In genomic region chr19:40391469-40391868, GRCm38 (mm10) we compare ENCODE assay signal across 9 mouse cellular contexts.
DNase-seq lines count a peak whose midpoint lies in the region; ATAC-seq and TF ChIP-seq lines count a peak whose summit lies in the region.
"Had no signal": no experiment of that assay in that cellular context is flagged by ENCODE, and none has a peak within 500 bp of the region (broad histone marks: within the 10 kb centered on the region; RNA-seq: fewer than 3 reads in every experiment).

No protein-coding gene starts in this region.

- no peak overlapping the region for H3K27ac ChIP-seq in liver, postnatal 0 days (ENCODE audit: low read depth)
- H3K27ac ChIP-seq: limb, embryonic 12.5 days had no signal

- H3K9me3 ChIP-seq in liver, postnatal 0 days (ENCODE audit: low read length) = no peaks in the 10 kb centered on the region
- H3K9me3 ChIP-seq: limb, embryonic 12.5 days had no signal

- no peaks in the 10 kb centered on the region for H3K27me3 ChIP-seq in liver, postnatal 0 days (ENCODE audit: insufficient read depth, low read length)
- H3K27me3 ChIP-seq: limb, embryonic 12.5 days had no signal

- 21% methylated on average over 6 of the region's 6 CpGs for WGBS in liver, postnatal 0 days (ENCODE audit: insufficient replicate concordance)

- peaks cover 2% of the 10 kb centered on the region for H3K36me3 ChIP-seq in liver, postnatal 0 days (replicated peaks; ENCODE audit: insufficient read depth, low read length)
- H3K36me3 ChIP-seq: limb, embryonic 12.5 days had no signal

- DNase-seq in ES-CJ7 (ENCODE audit: low read depth, low spot score) = peak; percentile 69
- peak; percentile 45 for DNase-seq in brain, embryonic 18.5 days (ENCODE audit: low read depth, low spot score)
- DNase-seq in heart, postnatal 14 days = peak; percentile 88 to 92
- peak; percentile 84 to 90 for DNase-seq in kidney, postnatal 36 days
- DNase-seq in liver, postnatal 0 days = peak; percentile 85
- DNase-seq in testis, postnatal 14 days (ENCODE audit: low spot score) = peak; percentile 46

- ATAC-seq in erythroblast, adult 5-6 weeks (replicated peaks; ENCODE audit: low FRiP score, poor library complexity, severe bottlenecking) = peak; percentile 83
- ATAC-seq in liver, postnatal 0 days = peak; percentile 64
- peak; percentile 78 for ATAC-seq in neutrophil, adult 5-6 weeks (ENCODE audit: extremely low read depth, insufficient number of reproducible peaks, low FRiP score, poor library complexity, severe bottlenecking)

- TF ChIP-seq EP300 in liver, postnatal 0 days (IDR thresholded peaks at IDR 0.05; ENCODE audit: low read depth) = no peak

- H3K4me3 ChIP-seq in liver, postnatal 0 days (ENCODE audit: low read depth, low read length) = no peak overlapping the region
- H3K4me3 ChIP-seq: limb, embryonic 12.5 days had no signal

- H3K4me1 ChIP-seq in liver, postnatal 0 days (ENCODE audit: insufficient read depth) = peaks cover 4% of the 10 kb centered on the region; the same call in 1 of the 2 replicates

- no peak overlapping the region for H3K4me2 ChIP-seq in liver, postnatal 0 days (ENCODE audit: low read depth, low read length)
- H3K4me2 ChIP-seq: limb, embryonic 12.5 days had no signal

- intact Hi-C loops in heart, postnatal 14 days (cut with DNase I) = loop anchor here (1.0 kb wide), 1 partner anchor 154 kb away; no protein-coding TSS in a partner anchor

- TF ChIP-seq CTCF in liver, postnatal 0 days (IDR thresholded peaks at IDR 0.05; ENCODE audit: low read depth) = peak; percentile 98

- no peak overlapping the region for H3K9ac ChIP-seq in liver, postnatal 0 days (replicated peaks)
- H3K9ac ChIP-seq: limb, embryonic 12.5 days had no signal
